Mouse (Mus musculus) mesoderm, embryonic 11.5 days (tissue): ENCODE results near the gene 4931428F04Rik.

Experiments
- DNase-seq: peaks from one replicate; pipeline ENCODE4 v3.0.0-alpha.2; 2012; ENCODE audit warnings: low read depth, low spot score

4931428F04Rik gene

GRCm38 (mm10) chr8:105288231-105288630 is 1.4 kb downstream of the 4931428F04Rik start:
- DNase-seq, result no peak

- no peak for DNase-seq
These were observed 2.8 kb downstream of the 4931428F04Rik start for GRCm38 (mm10) chr8:105286907-105287306.

- no peak for DNase-seq
These were observed 4.2 kb downstream of the 4931428F04Rik start for GRCm38 (mm10) chr8:105285514-105285913.

- no peak for DNase-seq
These were observed 6.6 kb downstream of the 4931428F04Rik start for GRCm38 (mm10) chr8:105283074-105283473.

GRCm38 (mm10) chr8:105282239-105282638 is 7.4 kb downstream of the 4931428F04Rik start:
- no peak for DNase-seq

GRCm38 (mm10) chr8:105281821-105282220 is 7.8 kb downstream of the 4931428F04Rik start:
- DNase-seq, result no peak

DNA sequence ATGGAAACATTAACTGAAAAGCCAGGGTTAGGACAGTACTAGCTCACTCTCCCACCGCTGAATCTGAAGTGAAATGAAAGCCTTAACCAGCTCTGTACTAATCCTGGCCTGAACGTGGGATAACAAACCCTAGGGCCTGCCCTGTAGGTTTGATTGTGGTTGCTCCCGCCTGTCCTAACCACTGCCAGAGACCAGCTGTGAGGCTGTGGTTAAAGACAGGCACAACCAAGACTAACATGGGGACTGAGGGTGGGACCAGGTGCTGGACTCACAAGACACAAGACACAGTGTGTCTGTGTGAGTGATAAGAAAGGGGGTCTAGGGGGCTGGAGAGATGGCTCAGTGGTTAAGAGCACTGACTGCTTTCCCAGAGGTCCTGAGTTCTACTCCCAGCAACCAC is 9.1 kb downstream of the 4931428F04Rik start:
- no peak for DNase-seq

- DNase-seq, result no peak
These were observed 10.7 kb downstream of the 4931428F04Rik start for GRCm38 (mm10) chr8:105278911-105279334.

- DNase-seq, result no peak
These were observed 13.2 kb downstream of the 4931428F04Rik start for GRCm38 (mm10) chr8:105276292-105277120.

DNA sequence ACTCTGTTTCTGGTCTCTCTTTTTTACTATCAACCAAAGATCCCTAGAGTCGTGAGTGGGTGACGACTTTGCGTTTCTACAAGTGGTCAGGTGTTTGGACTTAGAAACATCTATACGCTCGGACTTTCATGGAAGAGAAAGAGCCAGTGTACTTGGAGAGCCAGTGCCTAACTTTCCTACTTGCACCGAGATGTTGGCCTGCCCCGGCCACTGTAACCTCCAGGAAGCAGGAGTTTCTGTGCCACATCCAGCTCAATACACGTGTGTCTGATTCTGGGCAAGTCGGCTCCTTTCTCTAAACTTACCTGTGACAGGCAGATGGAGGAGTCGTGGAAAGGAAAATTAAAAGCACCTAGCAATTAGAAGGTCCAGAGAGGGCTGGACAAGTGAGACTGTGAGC is 13.8 kb downstream of the 4931428F04Rik start, which contains the start of gene Nol3:
Nol3 (plus strand) TSS at position 301 of the 400 bp plus-strand sequence.
- DNase-seq, result no peak

GRCm38 (mm10) chr8:105275387-105275786 is 14.3 kb downstream of the 4931428F04Rik start:
- no peak for DNase-seq

DNA sequence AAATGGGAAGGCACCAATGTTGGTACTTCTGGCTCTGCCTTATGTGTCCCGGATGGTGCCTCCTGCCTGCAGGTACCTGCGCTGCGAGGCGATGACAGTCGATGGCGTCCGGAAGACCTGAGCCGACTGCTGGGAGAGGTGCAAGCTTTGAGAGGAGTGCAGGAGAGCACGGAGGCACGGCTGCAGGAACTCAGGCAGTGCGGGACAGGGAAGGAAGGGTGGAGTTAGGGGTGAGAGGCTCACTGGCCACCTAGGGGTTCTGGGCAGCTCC is 18.8 kb downstream of the 4931428F04Rik start:
- DNase-seq, result no peak

DNA sequence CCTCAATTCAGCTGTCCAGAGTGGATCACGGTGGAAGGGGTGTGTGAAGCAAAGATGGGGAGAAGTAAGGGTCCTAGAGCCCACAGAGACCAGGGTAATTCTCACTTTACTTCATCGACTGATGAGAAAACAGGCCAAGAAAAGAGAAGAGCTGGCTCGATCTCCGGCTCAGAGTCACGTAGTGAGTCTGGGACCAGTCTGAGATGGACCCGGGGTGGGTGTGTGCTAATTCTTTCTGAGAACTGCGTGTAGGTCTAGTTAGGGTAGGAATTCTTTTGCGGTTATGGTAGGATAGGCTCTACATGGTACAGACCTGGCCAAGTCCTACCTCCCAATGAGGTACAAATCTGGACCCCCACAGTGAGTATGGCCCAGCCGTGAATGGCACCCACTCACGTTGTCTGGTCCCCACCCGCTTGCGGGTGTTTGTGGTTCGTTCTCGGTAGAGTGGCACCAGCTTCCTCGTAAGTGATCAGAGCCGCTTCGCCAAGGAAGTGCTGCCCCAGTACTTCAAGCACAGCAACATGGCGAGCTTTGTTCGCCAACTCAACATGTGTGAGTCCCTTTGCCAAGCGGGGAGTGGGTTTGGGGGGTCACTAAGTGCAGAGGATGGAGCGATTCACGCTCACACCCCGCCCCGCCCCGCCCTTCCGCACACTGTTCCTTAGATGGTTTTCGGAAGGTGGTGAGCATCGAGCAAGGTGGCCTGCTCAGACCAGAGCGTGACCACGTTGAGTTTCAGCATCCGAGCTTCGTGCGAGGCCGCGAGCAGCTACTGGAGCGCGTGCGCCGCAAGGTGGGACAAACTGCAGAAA is 19.4 kb downstream of the 4931428F04Rik start:
- no peak for DNase-seq

DNA sequence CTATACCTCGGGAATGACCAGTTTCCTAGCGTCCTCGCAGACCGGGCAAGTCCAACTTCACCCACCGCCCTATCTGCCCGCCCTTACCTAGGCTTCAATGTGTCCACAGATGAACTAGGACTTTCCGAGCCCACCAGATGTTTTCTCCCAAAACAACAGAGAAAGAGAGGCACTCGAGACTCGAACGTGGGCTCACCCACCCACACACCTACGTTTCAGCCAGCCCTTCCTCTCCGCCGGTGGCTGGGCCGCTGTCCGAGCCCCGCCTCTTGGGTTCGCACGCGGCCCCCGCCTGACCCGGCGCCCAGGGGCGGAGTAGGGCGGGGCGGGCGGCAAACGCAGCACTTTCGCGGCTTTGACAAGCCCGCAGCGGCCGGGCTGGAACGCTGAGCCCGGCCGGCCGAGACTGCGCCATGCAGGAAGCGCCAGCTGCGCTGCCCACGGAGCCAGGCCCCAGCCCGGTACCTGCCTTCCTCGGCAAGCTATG is 20.2 kb downstream of the 4931428F04Rik start, which contains the start of gene Hsf4:
Hsf4 (plus strand) TSS at position 341 of the 487 bp plus-strand sequence.
- no peak for DNase-seq

DNA sequence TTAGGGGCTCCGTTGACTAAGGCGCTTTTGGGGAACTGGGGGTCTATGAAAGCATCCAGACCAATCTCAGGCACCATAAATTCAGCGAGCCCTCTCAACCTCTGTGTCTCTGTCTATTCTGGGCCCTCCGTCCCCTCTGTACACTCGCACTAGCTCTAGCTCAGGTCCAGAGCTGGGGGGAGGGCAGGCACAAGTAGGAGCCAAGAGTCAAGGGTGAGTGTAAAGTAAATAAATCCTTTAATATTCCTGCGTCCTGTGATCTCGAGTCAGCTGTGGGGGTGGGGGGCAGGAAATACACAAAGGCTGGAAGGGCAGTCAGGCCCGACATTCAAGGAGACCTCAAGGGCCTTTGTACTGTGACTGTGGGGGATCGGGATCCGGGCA is 20.6 kb downstream of the 4931428F04Rik start:
- DNase-seq, result no peak

DNA sequence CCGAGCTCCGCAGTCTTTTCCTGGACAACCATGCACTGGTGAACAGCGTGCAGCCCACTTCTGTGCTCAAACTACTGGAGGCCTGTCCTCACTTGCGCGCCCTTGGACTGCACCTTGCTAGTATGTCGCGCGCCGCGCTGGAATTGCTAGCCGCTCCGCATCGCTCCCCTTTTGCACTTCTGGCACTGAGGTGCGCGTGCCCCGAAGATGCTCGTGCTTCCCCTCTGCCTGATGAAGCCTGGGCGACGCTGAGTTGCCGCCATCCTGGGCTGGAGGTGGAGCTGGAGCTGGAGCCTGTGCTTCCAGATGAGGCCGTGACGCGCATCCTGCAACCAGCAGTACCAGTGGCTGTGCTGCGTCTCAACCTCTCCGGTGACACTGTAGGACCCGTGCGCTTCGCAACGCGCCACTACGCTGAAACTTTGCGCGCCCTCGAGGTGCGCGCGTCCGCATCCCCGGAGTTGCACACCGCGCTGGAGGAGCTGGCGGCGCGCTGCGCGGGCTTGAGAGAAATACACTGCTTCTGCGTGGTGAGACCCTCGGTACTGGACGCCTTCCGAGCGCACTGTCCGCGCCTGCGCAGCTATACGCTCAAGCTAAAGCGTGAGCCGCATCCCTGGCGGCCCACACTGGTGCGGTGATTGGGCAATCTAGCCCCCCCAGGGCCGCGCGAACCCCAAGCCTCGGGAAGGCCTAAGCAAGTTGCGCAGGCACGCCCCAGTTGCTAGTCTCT is 21.2 kb downstream of the 4931428F04Rik start:
- peak; percentile 86 for DNase-seq

DNA sequence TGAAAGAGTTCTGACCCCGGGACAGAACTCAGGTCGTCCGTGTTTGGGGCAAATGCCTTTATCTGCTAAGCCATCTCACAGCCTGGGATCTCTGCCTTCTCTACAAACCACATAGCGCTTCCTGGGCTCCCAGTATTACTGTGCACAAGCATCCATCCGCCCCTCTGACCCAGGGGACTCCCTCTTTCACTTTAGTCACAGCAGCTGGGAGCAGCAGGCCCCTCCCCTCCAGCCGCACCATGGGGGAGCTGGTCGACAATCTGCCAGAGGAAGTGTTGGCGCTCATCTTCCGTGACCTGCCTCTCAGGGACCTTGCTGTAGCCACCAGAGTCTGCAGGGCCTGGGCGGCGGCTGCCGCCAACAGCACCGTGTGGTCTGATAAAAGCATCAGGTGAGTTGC is 22.9 kb downstream of the 4931428F04Rik start:
- DNase-seq, result no peak

GRCm38 (mm10) chr8:105265128-105265527 is 24.5 kb downstream of the 4931428F04Rik start:
- DNase-seq, result no peak

DNA sequence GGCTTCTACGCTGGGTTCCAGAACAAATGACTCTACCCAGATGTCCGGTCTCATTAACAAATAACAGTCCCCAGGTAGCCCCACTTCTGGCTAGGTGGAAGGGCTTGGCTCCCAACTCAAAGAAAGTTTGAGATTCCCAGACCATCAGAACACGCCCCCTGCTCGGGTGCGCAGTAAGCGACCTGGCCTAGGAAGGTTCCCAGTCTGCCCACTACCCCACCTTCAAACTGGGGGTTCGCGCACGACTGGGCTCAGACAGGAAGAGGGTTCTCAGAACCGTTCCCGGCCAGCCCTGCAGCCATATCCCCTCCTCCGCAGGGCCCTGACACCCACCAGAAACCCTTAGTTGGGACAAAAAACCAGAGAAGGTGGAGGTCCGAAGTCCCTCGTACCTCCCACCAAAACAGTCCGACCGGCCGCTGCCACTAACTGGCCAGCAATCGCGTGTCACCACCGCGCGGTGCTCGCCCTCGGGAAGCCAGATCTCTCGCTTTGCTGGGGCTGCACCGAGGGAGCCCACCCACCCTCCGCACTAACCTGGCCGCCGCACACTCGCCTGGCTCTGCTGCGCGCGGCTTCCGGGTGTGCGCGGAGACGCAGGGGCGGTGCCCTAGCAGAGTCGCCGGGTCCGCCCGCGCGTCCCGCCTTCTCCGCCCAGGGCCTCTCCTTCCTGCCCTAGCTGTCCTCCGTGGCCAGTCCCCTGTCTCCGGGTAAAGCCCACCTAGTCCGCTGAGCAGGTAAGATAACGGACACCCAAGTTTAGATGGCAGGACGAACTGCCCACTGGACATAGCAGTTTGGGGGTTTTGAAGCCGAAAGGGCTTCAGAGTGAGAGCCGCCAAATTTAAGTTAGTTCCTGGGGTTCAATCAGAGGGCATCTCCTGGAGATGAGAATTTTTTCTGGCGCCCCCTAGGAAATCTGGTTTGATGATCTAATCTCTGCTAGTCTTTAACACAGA is 25.4 kb downstream of the 4931428F04Rik start, which contains the start of the genes Tradd and Fbxl8:
Tradd (minus strand) TSS at position 586 of the 959 bp plus-strand sequence.
Fbxl8 (plus strand) TSS at position 625 of the 959 bp plus-strand sequence.
- DNase-seq, result no peak

DNA sequence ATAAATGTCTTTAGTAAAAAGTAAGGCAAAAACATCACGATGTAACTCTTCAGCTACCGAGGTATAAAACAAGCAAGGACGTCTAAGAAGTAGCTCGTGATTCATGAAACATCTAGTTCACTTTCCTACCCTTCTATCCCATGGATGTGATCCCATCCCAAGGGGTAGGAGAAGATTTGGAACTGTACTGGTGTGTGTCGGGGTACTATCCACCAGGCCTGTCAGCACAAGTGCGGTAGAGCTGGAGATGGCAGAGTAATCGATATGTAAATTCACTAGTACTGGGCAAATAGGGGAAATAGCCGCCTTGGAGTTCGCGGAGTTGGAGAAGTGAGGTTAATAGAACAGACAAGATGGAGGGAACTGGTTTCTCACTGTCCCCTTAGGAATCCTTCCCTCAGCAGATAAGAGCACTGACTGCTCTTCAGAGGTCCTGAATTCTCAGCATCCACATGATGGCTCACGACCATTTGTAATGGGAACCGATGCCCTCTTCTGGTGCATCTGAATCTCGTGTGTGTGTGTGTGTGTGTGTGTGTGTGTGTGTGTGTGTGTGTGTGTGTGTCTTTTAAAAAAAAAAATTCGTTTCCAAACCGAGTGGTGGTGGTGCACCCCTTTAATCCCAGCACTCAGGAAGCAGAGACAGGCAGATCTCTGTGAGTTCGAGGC is 26.3 kb downstream of the 4931428F04Rik start:
- no peak for DNase-seq
